Mouse (Mus musculus) liver, adult 2 months (tissue): ENCODE measurements around the gene Asb12. TPM values are rescaled to one million over a fixed set of nuclear protein-coding genes. Genes with fewer than 3 reads are reported as not detected.

Experiments
- DNase-seq: peaks from one replicate; pipeline ENCODE4 v3.0.0-alpha.2; 2011; ENCODE audit warnings: low read depth, low spot score; ENCODE audit errors: extremely low read depth
- H3K27ac ChIP-seq: fragments of 200-500 bp; replicated peaks from 2 replicates; pipeline ENCODE4 v1.5.1; 2012; ENCODE audit warnings: low read depth, mild to moderate bottlenecking, control low read depth, inconsistent platforms, low read length; ENCODE audit not compliant: insufficient read depth
- H3K27me3 ChIP-seq: fragments of 200-500 bp; 2 replicates; pipeline ENCODE4 v1.6.1; 2012; ENCODE audit warnings: mild to moderate bottlenecking, moderate library complexity, low read length, inconsistent platforms; ENCODE audit not compliant: control insufficient read depth, insufficient read depth
- H3K36me3 ChIP-seq: fragments of 200-500 bp; 2 replicates; pipeline ENCODE4 v1.6.1; 2012; ENCODE audit warnings: low read length, inconsistent platforms; ENCODE audit not compliant: control insufficient read depth, insufficient read depth
- H3K4me1 ChIP-seq: fragments of 200-500 bp; 2 replicates; pipeline ENCODE4 v1.6.1; 2011; ENCODE audit warnings: low read length; ENCODE audit not compliant: control insufficient read depth, insufficient read depth
- H3K4me3 ChIP-seq: fragments of 200-500 bp; 2 replicates; pipeline ENCODE4 v1.5.1; 2011; ENCODE audit warnings: low read depth, mild to moderate bottlenecking, control low read depth, low read length, moderate library complexity; ENCODE audit not compliant: insufficient read depth
- H3K79me2 ChIP-seq: fragments of 200-500 bp; 2 replicates; pipeline ENCODE4 v1.6.1; 2012; ENCODE audit warnings: inconsistent platforms, mild to moderate bottlenecking, low read length, moderate library complexity; ENCODE audit not compliant: control insufficient read depth, insufficient read depth
- H3K9ac ChIP-seq: fragments of 200-500 bp; 2 replicates; pipeline ENCODE4 v1.6.1; 2012; ENCODE audit warnings: low read depth, mild to moderate bottlenecking, control low read depth, inconsistent platforms, low read length
- CTCF ChIP-seq: fragments of 200-500 bp; IDR thresholded peaks from 2 replicates; pipeline ENCODE4 v1.5.1; 2011; ENCODE audit warnings: low read depth, low read length, control low read depth
- POLR2A ChIP-seq: fragments of 200-500 bp; IDR thresholded peaks from 2 replicates; pipeline ENCODE4 v1.6.1; 2011; ENCODE audit warnings: low read length, control low read depth; ENCODE audit not compliant: insufficient read depth; ENCODE audit errors: extremely low read depth
- WGBS: fragments of 180-500 bp; shearing (Covaris S2); methylation state at CpG from one replicate; pipeline ENCODE4 v1.1.7; 2018; 5-methylcytosine and 5-hydroxymethylcytosine counted together
- polyA plus RNA-seq: library from polyadenylated mRNA; depleted of rRNA; stranded (reverse); fragments of >200 nt; gene quantifications from 2 replicates; pipeline ENCODE4 v1.2.3, GENCODE M21; 2012; rRNA removed
- total RNA-seq: library from RNA; depleted of rRNA; stranded (reverse); fragments of >200 nt; gene quantifications from 2 replicates; pipeline ENCODE4 v1.2.3, GENCODE M21; 2014; rRNA removed

Asb12 gene
- total and polyA plus RNA-seq, 2 experiments = not detected

DNA sequence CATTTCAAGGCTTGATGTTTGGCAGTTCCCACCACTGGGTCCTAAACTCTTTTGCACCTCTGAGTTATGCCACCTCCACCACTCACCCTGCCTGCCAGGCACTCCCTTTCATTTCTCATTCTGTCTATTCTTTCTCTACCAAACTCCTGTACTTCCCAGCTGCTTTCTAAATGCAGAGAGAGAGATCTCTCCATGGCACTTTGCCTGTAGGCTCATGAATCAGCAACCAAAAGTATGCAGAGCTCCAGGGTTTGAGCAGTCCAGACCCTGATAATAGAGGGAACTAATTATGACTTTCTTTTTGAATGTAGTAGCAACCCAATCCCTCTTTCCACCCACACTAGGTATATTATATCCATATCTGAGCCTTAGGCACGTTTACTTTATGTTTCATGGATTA lies 115.5 kb downstream of the Asb12 start:
- TF ChIP-seq CTCF = no peak
- TF ChIP-seq POLR2A = no peak
- no peaks in the 10 kb centered on the region for H3K4me1 ChIP-seq
- no peak for DNase-seq
- 29% methylated on average over 1 of the region's 1 CpGs for WGBS
- no peaks in the 10 kb centered on the region for H3K36me3 ChIP-seq
- no peak overlapping the region for H3K4me3 ChIP-seq
- peaks cover 9% of the 10 kb centered on the region; the same call in 1 of the 2 replicates for H3K79me2 ChIP-seq
- no peaks in the 10 kb centered on the region for H3K27me3 ChIP-seq
- H3K9ac ChIP-seq = no peak overlapping the region
- no peak overlapping the region for H3K27ac ChIP-seq

DNA sequence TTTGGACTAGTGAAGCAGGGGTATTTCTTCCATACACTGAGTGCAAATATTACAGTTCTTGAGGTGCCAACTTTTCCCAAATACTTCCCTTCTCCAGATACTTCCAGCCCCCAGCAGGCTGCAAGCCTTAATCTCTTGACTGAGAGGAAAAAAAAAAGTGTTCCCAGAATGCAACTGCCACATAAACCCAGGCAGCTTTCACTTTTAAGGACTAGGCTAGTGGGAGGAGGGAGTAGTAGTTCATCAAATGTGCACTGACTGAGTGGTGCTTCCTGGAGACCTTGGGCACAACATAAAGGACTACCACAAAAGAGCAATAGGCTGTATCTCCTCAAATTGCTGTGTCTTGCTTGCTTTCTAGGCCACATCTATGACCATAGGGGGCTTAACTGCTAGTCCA lies 116.5 kb downstream of the Asb12 start:
- H3K27me3 ChIP-seq = no peaks in the 10 kb centered on the region
- H3K27ac ChIP-seq = no peak overlapping the region
- DNase-seq = no peak
- H3K9ac ChIP-seq = no peak overlapping the region
- TF ChIP-seq POLR2A = no peak
- no peak for TF ChIP-seq CTCF
- no peaks in the 10 kb centered on the region for H3K36me3 ChIP-seq
- H3K4me1 ChIP-seq = no peaks in the 10 kb centered on the region
- H3K79me2 ChIP-seq = peaks cover 9% of the 10 kb centered on the region; the same call in 1 of the 2 replicates
- H3K4me3 ChIP-seq = no peak overlapping the region

DNA sequence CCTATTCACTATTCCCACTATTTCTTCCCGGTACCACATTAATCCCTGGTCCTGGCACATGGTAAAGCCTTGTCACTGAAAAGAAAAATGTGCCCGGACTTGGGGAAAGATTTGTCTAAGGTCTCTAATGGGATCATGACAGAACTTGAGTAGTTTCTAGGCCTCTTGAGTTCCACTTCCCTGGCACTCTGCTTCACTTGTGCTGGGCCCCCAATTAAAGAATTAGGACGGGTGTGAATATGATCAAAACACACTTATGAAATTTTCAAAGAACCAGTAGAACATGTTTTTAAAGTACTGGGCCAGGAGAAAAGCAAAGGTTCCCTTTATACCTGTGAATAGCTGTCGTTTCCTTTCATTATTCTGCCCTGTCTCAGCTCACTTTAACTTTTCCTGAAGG lies 119.3 kb downstream of the Asb12 start:
- no peak for DNase-seq
- Histone ChIP-seq H3K36me3 (no peaks in the 10 kb centered on the region), H3K9ac (no peak overlapping the region), H3K27me3 (no peaks in the 10 kb centered on the region), H3K4me1 (no peaks in the 10 kb centered on the region), H3K27ac (no peak overlapping the region), H3K4me3 (no peak overlapping the region), H3K79me2 (peaks cover 8% of the 10 kb centered on the region; the same call in 1 of the 2 replicates)
- WGBS = 97% methylated on average over 4 of the region's 4 CpGs
- TF ChIP-seq POLR2A = no peak
- no peak for TF ChIP-seq CTCF

DNA sequence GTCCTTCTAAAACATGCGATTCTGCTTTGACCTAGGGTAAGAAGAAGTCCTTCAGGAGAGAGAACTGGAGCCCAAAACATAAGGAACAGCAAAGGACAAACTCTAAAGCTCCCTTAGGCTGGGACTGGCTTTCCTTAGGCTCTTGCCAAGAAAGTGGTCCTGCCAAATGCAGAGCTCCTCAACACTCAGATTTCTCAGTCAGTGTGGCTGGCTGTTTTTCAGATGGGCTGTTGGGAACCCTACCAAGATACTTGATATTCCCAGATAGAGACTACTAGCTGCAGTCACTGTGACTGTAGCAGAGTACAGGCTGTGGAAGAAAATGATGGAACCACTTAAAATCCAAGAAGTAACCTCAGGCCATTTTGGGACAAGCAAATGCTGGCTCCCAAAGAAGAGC lies 120.6 kb downstream of the Asb12 start:
- Histone ChIP-seq H3K4me1 (no peaks in the 10 kb centered on the region), H3K4me3 (no peak overlapping the region), H3K36me3 (no peaks in the 10 kb centered on the region), H3K27me3 (no peaks in the 10 kb centered on the region), H3K27ac (no peak overlapping the region), H3K9ac (no peak overlapping the region), H3K79me2 (peaks cover 6% of the 10 kb centered on the region; the same call in 1 of the 2 replicates)
- DNase-seq = no peak
- WGBS = 86% methylated on average over 1 of the region's 1 CpGs
- no peak for TF ChIP-seq CTCF
- TF ChIP-seq POLR2A = no peak

Other genes starting within 250 kb of the Asb12 start
- 2.8 and 3.0 TPM in 2 replicates for gene Amer1, start 113.1 kb downstream of the Asb12 start, total RNA-seq
- 0.83 and 0.95 TPM in 2 replicates for gene Amer1, start 113.1 kb downstream of the Asb12 start, polyA plus RNA-seq
- not detected in 2 replicates for gene Pfn5, start 117 bp upstream of the Asb12 start, total RNA-seq
- not detected in 2 replicates for gene Pfn5, start 117 bp upstream of the Asb12 start, polyA plus RNA-seq
- gene Zc4h2, start 100.5 kb upstream of the Asb12 start, total RNA-seq = 0.60 and 1.5 TPM in 2 replicates
- 0.44 and 0.61 TPM in 2 replicates for gene Zc4h2, start 100.5 kb upstream of the Asb12 start, polyA plus RNA-seq
- 0.07 and 0.28 TPM in 2 replicates for gene Zc3h12b, start 153.7 kb upstream of the Asb12 start, total RNA-seq
- gene Zc3h12b, start 153.7 kb upstream of the Asb12 start, polyA plus RNA-seq = 0.11 TPM in 1 of 2 replicates, not detected in the other